Mouse (Mus musculus): ENCODE measurements around the gene Snn.

DNA sequence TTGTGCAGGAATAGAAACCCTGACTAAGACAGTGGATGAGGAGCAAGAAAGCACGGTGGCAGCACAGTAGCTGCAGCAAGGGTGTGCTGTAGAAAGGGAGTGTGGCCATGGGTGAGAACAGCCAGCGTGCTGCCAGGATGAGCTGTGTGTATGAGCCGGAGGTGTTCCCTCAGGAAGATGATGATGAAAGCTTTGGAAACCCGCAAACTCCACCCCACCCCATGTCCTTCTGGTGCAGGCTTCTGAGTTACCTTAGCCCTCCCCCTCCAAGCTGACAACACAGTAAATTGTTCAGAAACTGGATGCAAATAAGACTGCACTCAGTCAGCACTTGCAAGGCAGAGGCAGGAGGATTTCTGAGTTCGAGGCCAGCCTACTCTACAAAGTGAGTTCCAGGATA, 17.5 kb upstream of the Snn start:
- TF ChIP-seq CTCF (IDR thresholded peaks at IDR 0.05; ENCODE audit: low read depth, low read length) (no peak), EP300 (IDR thresholded peaks at IDR 0.05; ENCODE audit: insufficient read depth, low read depth, low read length) (no peak)

Data from ES-Bruce4 (cell line).